Mouse (Mus musculus) thymus, adult 2 months (tissue): ENCODE results near the gene Abhd15.

Experiments used
- CTCF ChIP-seq: fragments of 200-500 bp; IDR thresholded peaks from 2 replicates; pipeline ENCODE4 v1.5.1; 2012; ENCODE audit warnings: mild to moderate bottlenecking, control low read depth, low read length, moderate library complexity, borderline replicate concordance; ENCODE audit not compliant: control insufficient read depth, poor library complexity, insufficient read depth; ENCODE audit errors: extremely low read depth
- POLR2A ChIP-seq: fragments of 200-500 bp; IDR thresholded peaks from 2 replicates; pipeline ENCODE4 v1.6.1; 2012; ENCODE audit warnings: mild to moderate bottlenecking, low read length, control low read depth, moderate library complexity; ENCODE audit not compliant: control insufficient read depth, poor library complexity, insufficient read depth; ENCODE audit errors: extremely low read depth

- TF ChIP-seq POLR2A = no peak
- peak; percentile 97 for TF ChIP-seq CTCF
Measured at GRCm38 (mm10) chr11:77491123-77491501, 23.8 kb upstream of the Abhd15 start.
